Mouse (Mus musculus) cerebellum, adult 11-12 months (tissue): ENCODE measurements around the gene Dnah5.

ENCODE experiments used
- DNase-seq: peaks from one replicate; pipeline ENCODE4 v3.0.0; 2022

Dnah5 gene

DNA sequence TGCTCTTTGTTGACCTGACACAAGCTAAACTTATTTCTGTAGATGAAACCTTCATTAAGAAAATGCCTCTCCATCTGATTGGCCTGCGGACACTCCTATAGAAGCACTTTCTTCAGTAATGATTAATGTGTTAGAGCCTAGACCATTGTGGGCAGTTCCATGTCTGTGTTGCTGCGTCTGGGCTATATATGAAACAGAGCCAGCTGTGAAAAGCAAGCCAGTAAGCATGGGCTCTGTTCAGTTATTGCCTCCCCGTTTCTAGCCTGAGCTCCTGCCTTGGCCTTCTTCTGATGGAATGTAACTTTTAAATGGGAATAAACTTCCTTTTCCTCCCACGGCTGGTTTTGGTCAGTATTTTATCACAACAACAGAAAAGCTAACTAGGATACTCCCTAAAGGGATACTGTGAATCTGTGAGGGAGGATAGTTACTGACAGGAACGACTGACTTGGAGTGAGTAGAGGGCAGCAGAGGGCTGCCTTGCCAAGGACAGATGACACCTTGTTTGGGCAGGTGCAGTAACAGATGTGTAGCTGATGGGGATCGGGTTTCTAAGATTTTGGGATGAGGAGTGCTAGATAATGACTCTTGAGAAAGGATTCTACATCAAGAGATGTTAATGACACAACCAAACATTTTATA, 270.3 kb downstream of the Dnah5 start:
- no peak for DNase-seq

DNA sequence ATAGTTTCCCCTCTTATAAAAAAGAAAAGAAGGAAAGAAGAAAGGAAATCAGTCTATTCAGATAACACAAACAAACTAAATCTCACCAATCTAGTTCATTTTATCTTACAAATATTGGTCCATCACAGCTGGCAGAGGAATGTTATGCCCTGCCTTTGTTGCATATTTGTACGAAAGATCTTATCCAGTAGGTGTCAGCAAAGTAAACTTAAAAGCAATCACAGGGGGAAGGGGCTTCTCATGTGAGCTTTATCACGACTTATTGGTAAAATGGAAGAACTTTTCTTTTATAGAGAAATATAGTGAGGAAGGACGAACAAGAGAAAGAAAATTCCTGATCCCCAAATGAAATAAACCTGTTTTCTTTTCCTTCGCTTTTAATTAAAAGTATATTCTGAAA, 299.3 kb downstream of the Dnah5 start:
- DNase-seq = no peak

DNA sequence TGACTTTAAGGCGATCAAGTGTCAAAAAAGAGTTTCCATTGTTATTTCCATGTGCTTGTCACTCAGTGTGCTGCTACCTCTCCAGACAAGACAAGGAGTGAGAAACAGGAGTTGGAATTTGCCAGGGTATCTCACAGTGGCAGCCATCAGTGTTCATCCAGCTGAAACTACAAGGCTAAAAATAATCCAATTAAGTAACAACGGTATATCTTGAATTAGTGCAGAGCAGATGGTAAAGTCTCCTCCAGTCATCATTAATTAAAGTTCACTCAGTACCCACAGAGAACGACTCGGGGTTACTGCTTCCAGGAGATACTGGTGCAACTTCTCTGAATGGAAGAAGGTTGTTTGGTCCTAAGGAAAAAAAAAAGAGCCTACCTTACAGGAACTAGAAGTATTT, 311.6 kb downstream of the Dnah5 start:
- DNase-seq = no peak
